In the genomic region with DNA sequence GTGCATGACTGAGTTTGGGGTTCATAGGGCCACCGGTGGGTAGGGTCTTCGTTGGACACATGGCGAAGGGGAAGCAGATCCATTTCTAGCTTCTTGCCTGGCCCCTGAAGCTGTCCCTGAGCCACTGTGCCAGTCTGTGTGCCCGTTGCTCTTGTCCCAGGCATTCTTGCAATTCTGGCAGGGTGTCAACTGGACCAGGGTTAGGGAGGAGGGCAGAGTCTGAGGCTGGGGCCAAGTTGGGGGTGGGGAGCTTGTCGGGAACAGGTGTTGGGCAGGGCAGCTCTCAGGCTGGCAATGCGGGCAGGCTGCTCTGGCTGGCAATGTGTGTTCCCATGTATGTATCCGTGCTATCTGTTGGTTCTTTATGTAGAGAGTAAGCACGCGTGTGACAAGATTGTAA, we compare ENCODE assay signal across 9 mouse cellular contexts. TPM values are rescaled to one million over a fixed set of nuclear protein-coding genes. Genes with fewer than 3 reads are reported as not detected.
DNase-seq lines count a peak whose midpoint lies in the region; ATAC-seq and TF ChIP-seq lines count a peak whose summit lies in the region.
"Had no signal": no experiment of that assay in that cellular context is flagged by ENCODE, and none has a peak within 500 bp of the region (broad histone marks: within the 10 kb centered on the region; RNA-seq: fewer than 3 reads in every experiment).

No protein-coding gene starts in this region.

- no peak overlapping the region for H3K9ac ChIP-seq in hindbrain, embryonic 14.5 days
- no peak overlapping the region for H3K9ac ChIP-seq in hindbrain, embryonic 11.5 days (ENCODE audit: low read depth, low read length)
- H3K9ac ChIP-seq in forebrain, postnatal 0 days: no peak overlapping the region
- no peak overlapping the region for H3K9ac ChIP-seq in midbrain, embryonic 14.5 days (replicated peaks; ENCODE audit: low read length)

- 81% methylated on average over 9 of the region's 9 CpGs for WGBS in hindbrain, embryonic 14.5 days
- WGBS in hindbrain, embryonic 11.5 days: 80% methylated on average over 9 of the region's 9 CpGs
- WGBS in forebrain, postnatal 0 days: 64% methylated on average over 9 of the region's 9 CpGs
- 77% methylated on average over 9 of the region's 9 CpGs for WGBS in midbrain, embryonic 14.5 days

- ATAC-seq in hindbrain, embryonic 14.5 days (ENCODE audit: low FRiP score): 0 out of 2 replicates have a peak, but pooled peaks have one; percentile 5
- ATAC-seq in hindbrain, embryonic 11.5 days (ENCODE audit: low FRiP score): no peak
- no peak for ATAC-seq in forebrain, postnatal 0 days
- no peak for ATAC-seq in midbrain, embryonic 14.5 days (ENCODE audit: low FRiP score, low TSS enrichment)

- peaks cover 27% of the 10 kb centered on the region for H3K27me3 ChIP-seq in hindbrain, embryonic 14.5 days (ENCODE audit: control insufficient read depth, insufficient read depth, low read length)
- peaks cover 17% of the 10 kb centered on the region; the same call in 1 of the 2 replicates for H3K27me3 ChIP-seq in hindbrain, embryonic 11.5 days (ENCODE audit: control insufficient read depth, insufficient read depth, low read length)
- H3K27me3 ChIP-seq in forebrain, postnatal 0 days (ENCODE audit: insufficient read depth, low read length): peaks cover 10% of the 10 kb centered on the region
- peaks cover 19% of the 10 kb centered on the region for H3K27me3 ChIP-seq in midbrain, embryonic 14.5 days (ENCODE audit: control insufficient read depth, insufficient read depth, low read length)

- peaks cover 8% of the 10 kb centered on the region for H3K4me1 ChIP-seq in hindbrain, embryonic 14.5 days (replicated peaks; ENCODE audit: control insufficient read depth, insufficient read depth, low read length)
- no peaks in the 10 kb centered on the region for H3K4me1 ChIP-seq in hindbrain, embryonic 11.5 days (replicated peaks; ENCODE audit: control insufficient read depth, insufficient read depth, low read length)
- no peaks in the 10 kb centered on the region for H3K4me1 ChIP-seq in forebrain, postnatal 0 days (ENCODE audit: insufficient read depth)
- peaks cover 4% of the 10 kb centered on the region for H3K4me1 ChIP-seq in midbrain, embryonic 14.5 days (ENCODE audit: control insufficient read depth, insufficient read depth, low read length)

- H3K27ac ChIP-seq in hindbrain, embryonic 14.5 days: no peak overlapping the region
- H3K27ac ChIP-seq in hindbrain, embryonic 11.5 days (ENCODE audit: low read depth, low read length): no peak overlapping the region
- no peak overlapping the region for H3K27ac ChIP-seq in forebrain, postnatal 0 days (ENCODE audit: low read depth, low read length)
- no peak overlapping the region for H3K27ac ChIP-seq in midbrain, embryonic 14.5 days (replicated peaks; ENCODE audit: low read depth, low read length)
- H3K27ac ChIP-seq: midbrain, embryonic 10.5 days had no signal

- H3K4me2 ChIP-seq in hindbrain, embryonic 14.5 days (replicated peaks): no peak overlapping the region
- no peak overlapping the region for H3K4me2 ChIP-seq in hindbrain, embryonic 11.5 days (replicated peaks; ENCODE audit: low read depth, low read length)
- H3K4me2 ChIP-seq in forebrain, postnatal 0 days (ENCODE audit: low read depth): no peak overlapping the region
- no peak overlapping the region for H3K4me2 ChIP-seq in midbrain, embryonic 14.5 days (ENCODE audit: low read length)

- H3K36me3 ChIP-seq in hindbrain, embryonic 14.5 days (replicated peaks; ENCODE audit: control insufficient read depth, insufficient read depth): no peaks in the 10 kb centered on the region
- no peaks in the 10 kb centered on the region for H3K36me3 ChIP-seq in hindbrain, embryonic 11.5 days (ENCODE audit: control insufficient read depth, insufficient read depth, low read length)
- no peaks in the 10 kb centered on the region for H3K36me3 ChIP-seq in forebrain, postnatal 0 days (ENCODE audit: insufficient read depth)
- no peaks in the 10 kb centered on the region for H3K36me3 ChIP-seq in midbrain, embryonic 14.5 days (ENCODE audit: control insufficient read depth, insufficient read depth, low read length)
- H3K36me3 ChIP-seq: midbrain, embryonic 10.5 days had no signal

- DNase-seq in hindbrain, embryonic 14.5 days (ENCODE audit: low spot score): no peak
- no peak for DNase-seq in hindbrain, embryonic 11.5 days (ENCODE audit: low spot score)
- DNase-seq in adipocyte (ENCODE audit: low spot score): peak; percentile 96
- peak; percentile 49 for DNase-seq in fat pad, adult 2 months (ENCODE audit: extremely low read depth, low read depth, low spot score)
- peak; percentile 92 to 96 for DNase-seq in kidney, postnatal 25 days
- DNase-seq in forebrain, postnatal 0 days: no peak
- no peak for DNase-seq in left cerebral cortex, adult 8-10 months (ENCODE audit: low spot score in 2 of 2)
- DNase-seq in midbrain, embryonic 14.5 days: no peak

- no peak overlapping the region for H3K4me3 ChIP-seq in hindbrain, embryonic 14.5 days (replicated peaks; ENCODE audit: low read length)
- H3K4me3 ChIP-seq in hindbrain, embryonic 11.5 days (ENCODE audit: low read depth, low read length): no peak overlapping the region
- H3K4me3 ChIP-seq in forebrain, postnatal 0 days (ENCODE audit: low read depth, low read length): no peak overlapping the region
- no peak overlapping the region for H3K4me3 ChIP-seq in midbrain, embryonic 14.5 days (replicated peaks; ENCODE audit: low read depth, low read length)
- H3K4me3 ChIP-seq: midbrain, embryonic 10.5 days had no signal

- TF ChIP-seq CTCF in forebrain, postnatal 0 days (IDR thresholded peaks at IDR 0.05; ENCODE audit: low read depth): no peak

- H3K9me3 ChIP-seq in hindbrain, embryonic 14.5 days (ENCODE audit: control insufficient read depth, low read length): no peaks in the 10 kb centered on the region
- no peaks in the 10 kb centered on the region for H3K9me3 ChIP-seq in hindbrain, embryonic 11.5 days (ENCODE audit: control insufficient read depth, low read length)
- no peaks in the 10 kb centered on the region for H3K9me3 ChIP-seq in forebrain, postnatal 0 days (ENCODE audit: low read length)
- no peaks in the 10 kb centered on the region for H3K9me3 ChIP-seq in midbrain, embryonic 14.5 days (ENCODE audit: control insufficient read depth, low read length)
- H3K9me3 ChIP-seq: midbrain, embryonic 10.5 days had no signal

RNA-seq across cellular contexts. Expression of a gene that starts 4.8 kb away (rescaled TPM):
- polyA plus RNA-seq in hindbrain, embryonic 14.5 days (2014; fragmentation: Nextera tagmentation; extraction: Ambion mirVana): 6.2 and 7.2 TPM in 2 replicates
- polyA plus RNA-seq in hindbrain, embryonic 11.5 days (2014; fragmentation: Nextera tagmentation; extraction: Ambion mirVana): 1.7 and 3.0 TPM in 2 replicates
- total RNA-seq in forebrain, postnatal 0 days (2014; rRNA removed): 7.7 and 12.7 TPM in 2 replicates
- polyA plus RNA-seq in forebrain, postnatal 0 days (2015; fragmentation: Nextera tagmentation; extraction: Ambion mirVana): 5.8 and 7.7 TPM in 2 replicates
- 10 to 100 TPM; 12.6 to 15.5 (median 13.9) TPM for total RNA-seq in left cerebral cortex, adult 8-10 months (2022)
- polyA plus RNA-seq in midbrain, embryonic 14.5 days (2014; fragmentation: Nextera tagmentation; extraction: Ambion mirVana): 3.4 and 4.9 TPM in 2 replicates

RNA-seq across cellular contexts. Expression of a gene that starts 14.6 kb away (rescaled TPM):
- polyA plus RNA-seq in hindbrain, embryonic 14.5 days (2014; fragmentation: Nextera tagmentation; extraction: Ambion mirVana): 228 and 269 TPM in 2 replicates
- 260 and 269 TPM in 2 replicates for polyA plus RNA-seq in hindbrain, embryonic 11.5 days (2014; fragmentation: Nextera tagmentation; extraction: Ambion mirVana)
- total RNA-seq in forebrain, postnatal 0 days (2014; rRNA removed): 120 and 149 TPM in 2 replicates
- polyA plus RNA-seq in forebrain, postnatal 0 days (2015; fragmentation: Nextera tagmentation; extraction: Ambion mirVana): 246 and 305 TPM in 2 replicates
- total RNA-seq in left cerebral cortex, adult 8-10 months (2022): 100 to 1,000 TPM in 1 of 4 experiments, 10 to 100 TPM in 3; 83.3 to 106 (median 89.5) TPM
- polyA plus RNA-seq in midbrain, embryonic 14.5 days (2014; fragmentation: Nextera tagmentation; extraction: Ambion mirVana): 249 and 282 TPM in 2 replicates

RNA-seq across cellular contexts. Expression of a gene that starts 15.8 kb away (rescaled TPM):
- 17.6 and 20.4 TPM in 2 replicates for polyA plus RNA-seq in hindbrain, embryonic 14.5 days (2014; fragmentation: Nextera tagmentation; extraction: Ambion mirVana)
- 11.6 and 12.1 TPM in 2 replicates for polyA plus RNA-seq in hindbrain, embryonic 11.5 days (2014; fragmentation: Nextera tagmentation; extraction: Ambion mirVana)
- 4.1 and 5.8 TPM in 2 replicates for total RNA-seq in forebrain, postnatal 0 days (2014; rRNA removed)
- 6.9 and 10.2 TPM in 2 replicates for polyA plus RNA-seq in forebrain, postnatal 0 days (2015; fragmentation: Nextera tagmentation; extraction: Ambion mirVana)
- 10 to 100 TPM in 2 of 4 experiments, 1 to 10 TPM in 2; 5.0 to 12.3 (median 8.9) TPM for total RNA-seq in left cerebral cortex, adult 8-10 months (2022)
- 11.6 and 15.2 TPM in 2 replicates for polyA plus RNA-seq in midbrain, embryonic 14.5 days (2014; fragmentation: Nextera tagmentation; extraction: Ambion mirVana)

RNA-seq across cellular contexts. Expression of a gene that starts 22.3 kb away (rescaled TPM):
- polyA plus RNA-seq in hindbrain, embryonic 14.5 days (2014; fragmentation: Nextera tagmentation; extraction: Ambion mirVana): not detected in 2 replicates
- polyA plus RNA-seq in hindbrain, embryonic 11.5 days (2014; fragmentation: Nextera tagmentation; extraction: Ambion mirVana): not detected in 2 replicates
- total RNA-seq in forebrain, postnatal 0 days (2014; rRNA removed): not detected in 2 replicates
- polyA plus RNA-seq in forebrain, postnatal 0 days (2015; fragmentation: Nextera tagmentation; extraction: Ambion mirVana): not detected in 2 replicates
- total RNA-seq in left cerebral cortex, adult 8-10 months (2022): not detected
- polyA plus RNA-seq in midbrain, embryonic 14.5 days (2014; fragmentation: Nextera tagmentation; extraction: Ambion mirVana): not detected in 2 replicates
- polyA plus RNA-seq: midbrain, embryonic 10.5 days had no signal

RNA-seq across cellular contexts. Expression of a gene that starts 37.7 kb away (rescaled TPM):
- 215 and 239 TPM in 2 replicates for polyA plus RNA-seq in hindbrain, embryonic 14.5 days (2014; fragmentation: Nextera tagmentation; extraction: Ambion mirVana)
- polyA plus RNA-seq in hindbrain, embryonic 11.5 days (2014; fragmentation: Nextera tagmentation; extraction: Ambion mirVana): 215 and 216 TPM in 2 replicates
- 11.7 and 25.2 TPM in 2 replicates for total RNA-seq in forebrain, postnatal 0 days (2014; rRNA removed)
- 168 and 188 TPM in 2 replicates for polyA plus RNA-seq in forebrain, postnatal 0 days (2015; fragmentation: Nextera tagmentation; extraction: Ambion mirVana)
- total RNA-seq in left cerebral cortex, adult 8-10 months (2022): 100 to 1,000 TPM in 2 of 4 experiments, 10 to 100 TPM in 2; 67.2 to 139 (median 94.1) TPM
- 120 and 138 TPM in 2 replicates for polyA plus RNA-seq in midbrain, embryonic 14.5 days (2014; fragmentation: Nextera tagmentation; extraction: Ambion mirVana)

Comparison
In these comparisons a context has a peak if more than half of its experiments do, and no peak if none do; other contexts are left out.
1. DNase-seq: peak in adipocyte (single experiment), fat pad, adult 2 months (single experiment) and kidney, postnatal 25 days (2 of 2); none in hindbrain, embryonic 14.5 days (single experiment), hindbrain, embryonic 11.5 days (single experiment), forebrain, postnatal 0 days (single experiment), left cerebral cortex, adult 8-10 months (0 of 2) and midbrain, embryonic 14.5 days (single experiment).